Mouse (Mus musculus): Measurements from ENCODE around the gene Npr3. TPM values are rescaled to one million over a fixed set of nuclear protein-coding genes. Genes with fewer than 3 reads are reported as not detected.

Gene Npr3
- polyA plus RNA-seq (2012; rRNA removed) = 3.4 and 3.6 TPM in 2 replicates

- Histone ChIP-seq H3K4me1 (ENCODE audit: control insufficient read depth, insufficient read depth, low read length) (no peaks in the 10 kb centered on the region), H3K4me3 (ENCODE audit: insufficient read depth, low read length) (peak within 1 kb of the TSS; percentile 74), H3K27ac (ENCODE audit: insufficient read depth, low read length) (no peak within 1 kb of the TSS)
- TF ChIP-seq CTCF (IDR thresholded peaks at IDR 0.05; ENCODE audit: extremely low read depth, insufficient read depth, low read length) (peak; percentile 38; the same call in 1 of the 2 replicates), POLR2A (IDR thresholded peaks at IDR 0.05; ENCODE audit: extremely low read depth, insufficient read depth, low read length) (no peak)
Measured at GRCm38 (mm10) chr15:11906571-11907531, at the start of gene Npr3. TSS of gene Npr3 (minus strand) at chr15:11907287.

DNA sequence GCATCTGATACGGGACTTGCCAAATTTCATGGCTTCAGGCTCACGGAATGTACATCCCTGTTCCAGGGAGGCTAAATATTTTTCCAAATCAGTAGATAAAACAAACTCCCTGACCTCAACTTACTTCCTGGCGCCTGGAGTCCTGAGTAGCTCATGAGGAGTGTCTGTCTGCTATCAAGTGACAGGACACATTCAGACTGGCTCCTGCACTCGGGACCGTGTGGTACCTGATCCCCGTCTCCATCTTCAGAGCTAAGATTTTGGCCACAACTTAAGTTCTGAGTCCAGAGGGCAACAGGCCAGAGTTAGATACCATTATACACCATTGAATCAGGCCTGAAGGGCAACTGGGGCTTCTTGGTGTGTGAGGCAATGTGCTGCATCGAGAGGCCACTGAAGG lies 49.0 kb upstream of the Npr3 start:
- TF ChIP-seq POLR2A (IDR thresholded peaks at IDR 0.05; ENCODE audit: extremely low read depth, insufficient read depth, low read length) (no peak), CTCF (IDR thresholded peaks at IDR 0.05; ENCODE audit: extremely low read depth, insufficient read depth, low read length) (no peak)
- Histone ChIP-seq H3K27ac (ENCODE audit: insufficient read depth, low read length) (no peak overlapping the region), H3K4me1 (ENCODE audit: control insufficient read depth, insufficient read depth, low read length) (no peaks in the 10 kb centered on the region), H3K4me3 (ENCODE audit: insufficient read depth, low read length) (no peak overlapping the region)

- no peaks in the 10 kb centered on the region for H3K4me1 ChIP-seq (ENCODE audit: control insufficient read depth, insufficient read depth, low read length)
- H3K27ac ChIP-seq (ENCODE audit: insufficient read depth, low read length) = no peak overlapping the region
- no peak overlapping the region for H3K4me3 ChIP-seq (ENCODE audit: insufficient read depth, low read length)
- TF ChIP-seq CTCF (IDR thresholded peaks at IDR 0.05; ENCODE audit: extremely low read depth, insufficient read depth, low read length) (no peak), POLR2A (IDR thresholded peaks at IDR 0.05; ENCODE audit: extremely low read depth, insufficient read depth, low read length) (no peak)
Measured at GRCm38 (mm10) chr15:11954190-11954589, 47.1 kb upstream of the Npr3 start.

DNA sequence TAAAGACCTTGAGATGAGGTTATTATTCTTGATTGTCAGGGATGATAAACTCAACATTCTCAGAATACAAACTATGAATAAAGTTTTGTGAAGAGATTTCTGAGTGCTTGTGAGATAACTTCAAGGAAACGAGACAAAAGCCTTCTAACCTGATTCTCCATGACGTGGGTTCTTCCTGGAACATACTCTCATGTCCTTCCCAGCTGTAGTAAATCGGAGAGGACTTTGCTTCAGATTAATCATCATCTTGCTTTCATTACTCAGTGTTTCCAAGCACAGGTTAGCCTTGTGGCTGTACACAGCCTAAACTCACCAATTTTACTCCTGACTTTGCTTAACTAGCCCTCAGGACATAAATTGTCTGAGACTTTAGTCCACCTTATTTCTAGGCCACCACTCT lies 45.1 kb upstream of the Npr3 start:
- no peak overlapping the region for H3K4me3 ChIP-seq (ENCODE audit: insufficient read depth, low read length)
- TF ChIP-seq CTCF (IDR thresholded peaks at IDR 0.05; ENCODE audit: extremely low read depth, insufficient read depth, low read length) (no peak), POLR2A (IDR thresholded peaks at IDR 0.05; ENCODE audit: extremely low read depth, insufficient read depth, low read length) (no peak)
- H3K4me1 ChIP-seq (ENCODE audit: control insufficient read depth, insufficient read depth, low read length) = no peaks in the 10 kb centered on the region
- no peak overlapping the region for H3K27ac ChIP-seq (ENCODE audit: insufficient read depth, low read length)

- Histone ChIP-seq H3K4me1 (ENCODE audit: control insufficient read depth, insufficient read depth, low read length) (no peaks in the 10 kb centered on the region), H3K27ac (ENCODE audit: insufficient read depth, low read length) (no peak overlapping the region)
- TF ChIP-seq POLR2A (IDR thresholded peaks at IDR 0.05; ENCODE audit: extremely low read depth, insufficient read depth, low read length) (no peak), CTCF (IDR thresholded peaks at IDR 0.05; ENCODE audit: extremely low read depth, insufficient read depth, low read length) (no peak)
Measured at GRCm38 (mm10) chr15:11951181-11951580, 44.1 kb upstream of the Npr3 start.

GRCm38 (mm10) chr15:11950144-11950543 lies 43.1 kb upstream of the Npr3 start:
- Histone ChIP-seq H3K27ac (ENCODE audit: insufficient read depth, low read length) (no peak overlapping the region), H3K4me3 (ENCODE audit: insufficient read depth, low read length) (no peak overlapping the region), H3K4me1 (ENCODE audit: control insufficient read depth, insufficient read depth, low read length) (no peaks in the 10 kb centered on the region)
- no peak for TF ChIP-seq CTCF (IDR thresholded peaks at IDR 0.05; ENCODE audit: extremely low read depth, insufficient read depth, low read length)
- no peak for TF ChIP-seq POLR2A (IDR thresholded peaks at IDR 0.05; ENCODE audit: extremely low read depth, insufficient read depth, low read length)

More at GRCm38 (mm10) chr15:11951181-11951580, 44.1 kb upstream of the Npr3 start:
- H3K4me3 ChIP-seq (ENCODE audit: insufficient read depth, low read length) = no peak overlapping the region

GRCm38 (mm10) chr15:11949490-11949889 lies 42.4 kb upstream of the Npr3 start:
- no peak for TF ChIP-seq POLR2A (IDR thresholded peaks at IDR 0.05; ENCODE audit: extremely low read depth, insufficient read depth, low read length)
- no peak for TF ChIP-seq CTCF (IDR thresholded peaks at IDR 0.05; ENCODE audit: extremely low read depth, insufficient read depth, low read length)
- no peaks in the 10 kb centered on the region for H3K4me1 ChIP-seq (ENCODE audit: control insufficient read depth, insufficient read depth, low read length)
- H3K4me3 ChIP-seq (ENCODE audit: insufficient read depth, low read length) = no peak overlapping the region
- no peak overlapping the region for H3K27ac ChIP-seq (ENCODE audit: insufficient read depth, low read length)

DNA sequence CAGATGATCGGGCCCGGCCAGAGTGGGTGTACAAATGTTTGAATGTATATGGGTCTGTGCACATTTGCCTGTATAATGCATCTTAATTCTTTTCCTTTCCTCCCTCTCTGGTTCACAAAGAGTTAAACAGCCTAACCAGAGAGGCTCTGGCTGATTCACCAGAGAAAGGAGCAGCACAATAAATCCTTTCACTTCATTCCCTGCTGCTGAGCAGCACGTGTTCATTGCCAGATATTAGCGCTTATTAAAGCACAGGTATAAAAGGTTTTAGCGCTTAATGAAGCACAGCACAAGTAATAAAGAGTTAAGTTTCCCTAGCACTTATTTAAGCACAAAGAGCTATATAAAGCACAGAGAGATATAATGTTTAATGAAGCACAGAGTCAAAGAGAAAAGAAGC lies 33.8 kb upstream of the Npr3 start:
- no peak for TF ChIP-seq CTCF (IDR thresholded peaks at IDR 0.05; ENCODE audit: extremely low read depth, insufficient read depth, low read length)
- TF ChIP-seq POLR2A (IDR thresholded peaks at IDR 0.05; ENCODE audit: extremely low read depth, insufficient read depth, low read length) = no peak
- Histone ChIP-seq H3K4me1 (ENCODE audit: control insufficient read depth, insufficient read depth, low read length) (peaks cover 2% of the 10 kb centered on the region; the same call in 1 of the 2 replicates), H3K27ac (ENCODE audit: insufficient read depth, low read length) (no peak overlapping the region), H3K4me3 (ENCODE audit: insufficient read depth, low read length) (no peak overlapping the region)

- no peak for TF ChIP-seq CTCF (IDR thresholded peaks at IDR 0.05; ENCODE audit: extremely low read depth, insufficient read depth, low read length)
- no peak for TF ChIP-seq POLR2A (IDR thresholded peaks at IDR 0.05; ENCODE audit: extremely low read depth, insufficient read depth, low read length)
Measured at GRCm38 (mm10) chr15:11927742-11928141, 20.7 kb upstream of the Npr3 start.

DNA sequence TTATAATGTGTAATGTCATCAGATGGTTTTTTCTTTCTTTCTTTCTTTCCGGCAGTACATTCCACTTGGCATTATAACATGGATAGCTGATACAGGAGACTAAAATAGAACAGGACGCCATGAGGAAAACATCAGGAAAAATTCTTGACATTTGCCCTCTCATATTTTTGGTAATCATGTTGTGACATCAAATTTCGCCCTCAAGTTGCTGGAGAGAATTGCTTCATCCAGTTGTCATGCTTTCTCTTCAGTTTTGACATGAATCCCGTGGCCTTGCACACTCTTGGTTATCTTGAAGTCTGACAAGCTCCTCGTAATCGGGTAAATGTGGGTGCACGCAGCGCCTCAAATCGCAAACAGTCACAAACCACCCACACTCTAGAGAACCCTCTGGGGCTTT lies 7.0 kb upstream of the Npr3 start:
- Histone ChIP-seq H3K4me1 (ENCODE audit: control insufficient read depth, insufficient read depth, low read length) (no peaks in the 10 kb centered on the region), H3K27ac (ENCODE audit: insufficient read depth, low read length) (no peak overlapping the region), H3K4me3 (ENCODE audit: insufficient read depth, low read length) (no peak overlapping the region)
- TF ChIP-seq CTCF (IDR thresholded peaks at IDR 0.05; ENCODE audit: extremely low read depth, insufficient read depth, low read length) = no peak
- no peak for TF ChIP-seq POLR2A (IDR thresholded peaks at IDR 0.05; ENCODE audit: extremely low read depth, insufficient read depth, low read length)

More at GRCm38 (mm10) chr15:11927742-11928141, 20.7 kb upstream of the Npr3 start:
- Histone ChIP-seq H3K4me1 (ENCODE audit: control insufficient read depth, insufficient read depth, low read length) (no peaks in the 10 kb centered on the region), H3K27ac (ENCODE audit: insufficient read depth, low read length) (no peak overlapping the region), H3K4me3 (ENCODE audit: insufficient read depth, low read length) (no peak overlapping the region)

Measured in cortical plate, adult 2 months (tissue).